Mouse (Mus musculus) neural tube, embryonic 14.5 days (tissue): ENCODE measurements around the gene Itm2b. TPM values are rescaled to one million over a fixed set of nuclear protein-coding genes. Genes with fewer than 3 reads are reported as not detected.

Experiments
- ATAC-seq: fragments of 200-750 bp; cut with Nextera tagmentation; 2 replicates; pipeline ENCODE4 v1.8.0; 2017; ENCODE audit warnings: low read depth, mild to moderate bottlenecking, moderate TSS enrichment, moderate library complexity
- H3K27ac ChIP-seq: fragments of 300-500 bp; sonication (generic); 2 replicates; pipeline ENCODE4 v1.5.1; 2014; ENCODE audit warnings: low read depth, mild to moderate bottlenecking, control low read depth, low read length, moderate library complexity, mixed read lengths
- H3K27me3 ChIP-seq: fragments of 300-500 bp; sonication (generic); 2 replicates; pipeline ENCODE4 v1.6.1; 2014; ENCODE audit warnings: low read length; ENCODE audit not compliant: control insufficient read depth, insufficient read depth
- H3K36me3 ChIP-seq: fragments of 300-500 bp; sonication (generic); 2 replicates; pipeline ENCODE4 v1.6.1; 2014; ENCODE audit warnings: low read length, mixed read lengths; ENCODE audit not compliant: control insufficient read depth, insufficient read depth
- H3K4me1 ChIP-seq: fragments of 300-500 bp; sonication (generic); 2 replicates; pipeline ENCODE4 v1.6.1; 2014; ENCODE audit warnings: low read length; ENCODE audit not compliant: control insufficient read depth, insufficient read depth
- H3K4me2 ChIP-seq: fragments of 300-500 bp; sonication (generic); 2 replicates; pipeline ENCODE4 v1.6.1; 2014; ENCODE audit warnings: mild to moderate bottlenecking, low read depth, low read length, control low read depth
- H3K4me3 ChIP-seq: fragments of 300-500 bp; sonication (generic); 2 replicates; pipeline ENCODE4 v1.5.1; 2014; ENCODE audit warnings: low read depth, low read length, control low read depth, mixed read lengths
- H3K9ac ChIP-seq: fragments of 300-500 bp; sonication (generic); replicated peaks from 2 replicates; pipeline ENCODE4 v1.6.1; 2014; ENCODE audit warnings: low read depth, mild to moderate bottlenecking, control low read depth, low read length, mixed read lengths
- H3K9me3 ChIP-seq: fragments of 300-500 bp; sonication (generic); 2 replicates; pipeline ENCODE4 v1.6.1; 2016; ENCODE audit warnings: low read length; ENCODE audit not compliant: control insufficient read depth
- WGBS: fragments of 180-500 bp; shearing (Covaris S2); extraction: QIAGEN DNeasy Blood & Tissue Kit; methylation state at CpG from one replicate; pipeline ENCODE4 v1.1.7; 2014; 5-methylcytosine and 5-hydroxymethylcytosine counted together
- polyA plus RNA-seq: library from polyadenylated mRNA; unstranded; fragments of >200 nt; fragmentation: Nextera tagmentation; extraction: Ambion mirVana; gene quantifications from 2 replicates; pipeline ENCODE4 v1.2.1, GENCODE M21; 2014

The Itm2b gene
- polyA plus RNA-seq, 1 experiment from 2014 or later = 720 TPM

DNA sequence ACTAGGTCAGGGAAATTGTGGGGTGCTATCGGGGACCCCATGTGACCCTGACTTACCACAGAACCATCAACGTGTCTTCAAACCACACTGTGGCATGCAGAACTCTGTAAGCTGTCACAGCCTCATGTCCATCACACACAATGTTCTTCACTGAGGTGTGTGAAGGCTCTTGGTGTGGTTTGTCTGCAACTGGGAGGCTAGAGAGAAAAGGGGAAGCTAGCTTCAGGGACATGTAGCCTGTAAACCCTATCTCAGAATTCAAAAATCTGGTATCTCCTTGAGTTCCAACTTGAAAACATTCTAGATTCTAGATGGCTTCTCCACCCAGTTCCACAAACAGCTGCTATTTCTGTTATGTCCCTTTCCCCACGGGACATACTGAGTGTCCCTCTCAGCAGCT lies 45.5 kb downstream of the Itm2b start:
- WGBS = 81% methylated on average over 3 of the region's 3 CpGs
- Histone ChIP-seq H3K4me2 (no peak overlapping the region), H3K9ac (no peak overlapping the region), H3K27ac (no peak overlapping the region), H3K9me3 (no peaks in the 10 kb centered on the region), H3K4me1 (no peaks in the 10 kb centered on the region), H3K4me3 (no peak overlapping the region), H3K36me3 (no peaks in the 10 kb centered on the region), H3K27me3 (no peaks in the 10 kb centered on the region)
- no peak for ATAC-seq

DNA sequence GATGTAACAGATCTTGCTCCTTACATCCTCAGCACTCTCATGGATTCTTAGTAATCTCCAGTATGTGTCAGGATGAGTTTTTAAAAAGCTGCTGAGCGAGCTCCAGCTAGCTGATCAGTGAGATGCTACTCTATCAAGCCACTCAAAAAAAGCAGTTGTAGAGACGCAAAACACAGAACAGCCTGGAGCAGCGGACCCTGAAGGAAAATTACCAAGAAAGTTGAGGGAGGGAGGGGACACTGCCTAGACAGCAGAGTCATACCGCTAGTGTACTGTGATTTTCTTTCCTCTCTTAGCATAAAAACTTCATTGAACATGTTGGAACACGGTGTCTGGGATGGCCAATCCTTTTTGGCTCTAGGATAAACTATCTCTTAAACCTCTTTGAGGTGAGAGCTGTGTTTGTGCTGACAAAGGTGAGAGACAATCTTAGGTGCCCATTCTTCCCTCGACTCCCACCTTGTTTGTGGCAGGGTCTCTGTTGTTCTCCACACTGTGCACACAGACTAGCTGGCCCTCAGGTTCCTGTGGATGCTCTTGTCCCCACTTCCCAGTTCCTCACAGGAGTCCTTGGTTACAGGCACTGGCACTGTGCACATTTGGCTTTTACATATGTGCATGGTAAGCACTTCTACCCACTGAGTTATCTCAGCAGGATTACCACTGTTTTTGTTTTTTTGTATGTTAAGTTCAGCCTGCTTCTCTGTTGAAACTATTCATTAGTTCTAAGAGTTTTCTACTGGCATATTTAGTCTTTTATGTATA lies 48.6 kb downstream of the Itm2b start:
- 80% methylated on average over 6 of the region's 6 CpGs for WGBS
- H3K9me3 ChIP-seq = no peaks in the 10 kb centered on the region
- no peak overlapping the region for H3K27ac ChIP-seq
- H3K4me3 ChIP-seq = no peak overlapping the region
- no peaks in the 10 kb centered on the region for H3K36me3 ChIP-seq
- no peak overlapping the region for H3K9ac ChIP-seq
- H3K4me1 ChIP-seq = no peaks in the 10 kb centered on the region
- no peak overlapping the region for H3K4me2 ChIP-seq
- no peaks in the 10 kb centered on the region for H3K27me3 ChIP-seq
- ATAC-seq = no peak

DNA sequence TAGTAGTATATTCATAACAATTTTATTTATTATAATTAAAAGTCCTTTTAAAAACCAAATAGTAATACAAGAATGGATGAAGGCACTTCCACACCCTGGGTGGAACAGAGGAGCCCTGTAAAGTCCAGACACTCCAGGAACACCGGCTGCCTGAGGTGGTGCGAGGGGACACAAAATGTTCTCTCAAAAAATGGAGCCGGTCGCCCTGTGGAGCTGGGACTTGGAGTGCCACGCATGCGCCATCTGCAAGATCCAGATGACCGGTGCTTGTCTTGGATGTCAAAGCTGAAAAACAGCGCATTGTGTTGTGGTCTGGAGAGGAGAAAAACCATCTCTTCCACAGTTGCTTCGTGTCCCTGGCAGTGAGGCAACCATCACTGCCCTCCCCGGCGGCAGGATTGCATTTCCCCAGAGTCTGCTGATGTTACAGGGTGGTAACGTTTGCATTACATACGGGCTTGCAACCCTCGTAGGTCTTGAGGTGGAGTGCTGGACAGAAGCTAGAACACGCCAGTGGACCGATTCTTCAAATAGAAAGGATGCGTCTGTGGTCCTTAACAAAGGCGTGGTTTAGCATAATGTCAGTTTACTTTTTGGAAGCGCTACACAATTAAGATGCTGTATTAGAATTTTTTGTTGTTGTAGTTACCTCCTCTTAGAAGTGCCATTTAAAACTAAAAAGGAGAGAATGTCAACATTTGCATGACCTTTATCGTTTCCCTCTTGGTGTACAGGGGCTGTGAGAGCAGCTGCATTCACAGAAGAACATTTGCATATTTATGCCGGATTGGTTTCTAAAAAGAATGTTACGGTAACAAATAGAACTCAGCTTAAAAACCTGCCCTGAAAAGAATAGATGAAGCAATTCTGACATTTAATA lies 49.9 kb downstream of the Itm2b start:
- ATAC-seq = no peak
- H3K27me3 ChIP-seq = no peaks in the 10 kb centered on the region
- H3K4me2 ChIP-seq = no peak overlapping the region; the same call in 1 of the 2 replicates
- H3K4me1 ChIP-seq = no peaks in the 10 kb centered on the region
- no peak overlapping the region for H3K4me3 ChIP-seq
- H3K9ac ChIP-seq = no peak overlapping the region
- H3K27ac ChIP-seq = no peak overlapping the region
- 65% methylated on average over 22 of the region's 22 CpGs for WGBS
- H3K9me3 ChIP-seq = no peaks in the 10 kb centered on the region
- H3K36me3 ChIP-seq = no peaks in the 10 kb centered on the region

DNA sequence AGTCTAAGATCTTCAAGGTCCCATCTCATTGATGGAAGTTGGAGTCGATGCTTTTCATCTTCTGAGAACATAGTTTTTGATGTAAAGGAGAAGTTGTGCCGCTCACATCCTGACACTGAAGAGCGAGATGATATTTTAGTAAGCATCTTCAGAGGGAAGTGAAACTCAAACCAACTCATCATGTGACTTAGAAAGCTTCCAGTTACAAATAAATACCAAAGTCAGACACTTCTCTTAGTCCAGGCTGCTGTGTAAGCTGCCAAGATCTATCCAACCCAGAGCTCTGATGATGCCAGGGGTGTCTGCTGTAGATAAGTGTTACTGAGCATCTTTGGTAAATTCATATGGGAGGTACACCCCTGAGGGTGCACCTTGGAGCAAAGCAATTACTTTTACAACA lies 51.2 kb downstream of the Itm2b start:
- Histone ChIP-seq H3K36me3 (no peaks in the 10 kb centered on the region), H3K9ac (no peak overlapping the region), H3K27me3 (no peaks in the 10 kb centered on the region), H3K27ac (no peak overlapping the region), H3K9me3 (no peaks in the 10 kb centered on the region), H3K4me3 (no peak overlapping the region), H3K4me1 (no peaks in the 10 kb centered on the region), H3K4me2 (no peak overlapping the region)
- WGBS = 95% methylated on average over 3 of the region's 3 CpGs
- no peak for ATAC-seq

DNA sequence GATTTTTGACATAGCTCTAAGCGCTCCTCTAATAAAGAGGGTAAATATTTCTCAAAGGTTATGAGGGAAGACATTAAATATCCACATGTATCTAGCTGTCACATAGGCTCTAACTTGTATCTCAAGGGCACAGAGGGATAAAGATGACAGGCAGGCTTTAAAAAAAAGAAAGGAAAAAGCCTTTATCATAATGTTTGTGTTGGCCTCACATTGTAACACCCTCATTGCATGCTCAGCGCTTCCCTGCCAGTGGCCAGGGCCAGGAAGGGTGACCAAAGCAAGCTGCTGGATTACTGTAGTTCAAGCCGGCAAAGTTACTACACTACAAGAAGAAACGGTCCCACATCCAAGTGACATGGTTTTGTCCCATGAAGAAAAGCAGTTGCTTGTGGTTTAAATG lies 53.7 kb downstream of the Itm2b start:
- H3K27me3 ChIP-seq = no peaks in the 10 kb centered on the region
- no peaks in the 10 kb centered on the region for H3K4me1 ChIP-seq
- H3K4me2 ChIP-seq = no peak overlapping the region
- H3K9ac ChIP-seq = no peak overlapping the region
- WGBS = 90% methylated on average over 4 of the region's 4 CpGs
- H3K27ac ChIP-seq = no peak overlapping the region
- H3K9me3 ChIP-seq = no peaks in the 10 kb centered on the region
- H3K4me3 ChIP-seq = no peak overlapping the region
- H3K36me3 ChIP-seq = no peaks in the 10 kb centered on the region
- ATAC-seq = no peak

DNA sequence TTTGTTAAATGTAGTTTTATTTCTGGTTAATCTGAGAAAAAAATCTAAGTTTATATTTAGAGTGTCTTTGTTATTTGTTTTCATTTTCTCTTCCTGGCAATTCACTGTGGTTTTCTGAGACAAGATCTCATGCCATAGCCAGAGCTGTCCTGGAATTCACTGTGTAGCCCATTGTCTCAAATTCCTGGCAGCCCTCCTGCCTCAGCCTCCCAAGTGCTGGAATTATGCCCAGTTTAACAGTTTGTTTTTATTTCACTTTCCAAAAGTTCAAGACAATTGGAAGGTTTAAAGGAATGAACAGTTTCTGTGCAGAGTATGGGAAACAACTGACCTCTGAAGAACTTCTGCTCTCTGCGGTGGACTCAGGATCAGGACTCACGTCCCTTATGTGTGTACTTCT lies 55.2 kb downstream of the Itm2b start:
- Histone ChIP-seq H3K27ac (no peak overlapping the region), H3K4me2 (no peak overlapping the region), H3K9ac (no peak overlapping the region), H3K27me3 (peaks cover 2% of the 10 kb centered on the region; the same call in 1 of the 2 replicates), H3K4me3 (no peak overlapping the region), H3K9me3 (no peaks in the 10 kb centered on the region), H3K4me1 (no peaks in the 10 kb centered on the region), H3K36me3 (no peaks in the 10 kb centered on the region)
- ATAC-seq = no peak
- 92% methylated on average over 2 of the region's 2 CpGs for WGBS

DNA sequence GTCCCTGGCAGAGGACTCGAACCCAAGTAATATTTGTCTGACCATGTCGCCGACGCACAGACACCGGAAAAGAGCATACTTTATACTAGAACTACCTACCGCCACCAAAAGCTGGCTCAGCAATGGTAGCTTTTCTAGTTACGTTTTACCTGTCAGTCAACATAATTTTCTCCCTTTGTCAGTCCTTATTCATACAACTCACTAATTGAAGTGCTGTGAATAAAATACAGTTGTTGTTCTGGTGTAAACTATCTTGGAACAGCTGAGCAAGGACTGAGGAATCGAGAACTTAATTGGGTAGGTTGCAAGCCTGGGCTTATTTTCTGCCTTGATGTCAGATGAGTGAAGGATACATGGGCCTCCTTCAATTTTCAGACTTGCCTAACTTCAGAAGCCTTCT lies 58.6 kb downstream of the Itm2b start:
- ATAC-seq = peak; percentile 25; the same call in 1 of the 2 replicates
- H3K36me3 ChIP-seq = no peaks in the 10 kb centered on the region
- peaks cover 2% of the 10 kb centered on the region; the same call in 1 of the 2 replicates for H3K27me3 ChIP-seq
- H3K4me3 ChIP-seq = peak overlapping the region; percentile 92
- peaks cover 6% of the 10 kb centered on the region; the same call in 1 of the 2 replicates for H3K4me1 ChIP-seq
- H3K4me2 ChIP-seq = peak overlapping the region; percentile 68
- H3K9me3 ChIP-seq = no peaks in the 10 kb centered on the region
- peak overlapping the region; percentile 96 for H3K27ac ChIP-seq
- H3K9ac ChIP-seq = peak overlapping the region; percentile 93
- 5% methylated on average over 8 of the region's 8 CpGs for WGBS

DNA sequence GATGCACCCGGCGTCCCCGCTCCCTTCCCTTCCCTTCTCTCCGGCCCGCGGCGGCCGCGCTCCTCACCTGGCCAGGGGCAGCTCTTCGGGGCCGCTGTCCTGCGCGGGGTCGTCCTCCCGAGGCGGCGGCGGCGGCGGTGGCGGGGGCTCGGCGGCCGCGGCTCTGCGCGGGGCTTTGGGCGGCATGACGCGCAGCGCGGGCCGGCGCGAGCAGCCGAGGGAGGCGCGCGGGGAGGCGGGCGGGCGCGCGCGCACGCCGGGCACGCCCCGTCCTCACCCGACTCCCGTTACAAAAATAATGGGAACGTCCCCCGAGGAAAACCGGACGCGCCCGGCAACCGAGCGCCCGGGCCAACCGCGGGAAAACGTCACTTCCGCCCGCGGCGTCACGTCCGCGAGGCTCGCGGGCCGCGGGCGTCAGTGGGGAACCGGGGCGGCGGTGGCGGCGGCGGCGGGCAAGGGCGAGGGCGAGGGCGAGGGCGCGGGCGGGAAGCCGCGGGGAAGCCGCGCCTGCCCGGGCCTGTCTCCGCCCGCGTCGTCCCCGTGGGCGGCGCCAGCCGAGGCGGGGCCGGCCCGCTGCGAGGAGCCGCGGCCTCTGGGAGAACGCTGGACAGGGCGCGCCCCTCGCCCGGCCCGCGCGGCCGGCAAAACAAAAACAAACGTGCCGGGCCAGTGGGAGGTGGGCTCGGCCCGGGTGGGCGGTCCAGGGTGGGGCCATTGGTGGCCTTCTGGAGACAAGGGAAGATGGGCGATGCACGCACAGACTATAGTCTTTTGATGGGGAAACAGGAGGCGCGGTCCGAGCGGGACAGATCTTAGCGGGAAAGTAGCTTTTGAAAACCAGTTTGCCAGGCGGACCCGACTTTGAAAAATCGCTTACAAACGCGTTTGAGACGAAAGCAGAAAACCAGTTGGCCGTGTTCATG lies 59.4 kb downstream of the Itm2b start, which contains the start of gene Rb1:
Rb1 (minus strand) TSS at position 367 of the 926 bp plus-strand sequence.
- Histone ChIP-seq H3K27me3 (peaks cover 2% of the 10 kb centered on the region; the same call in 1 of the 2 replicates), H3K9ac (peak within 1 kb of the TSS; percentile 93), H3K4me2 (peak within 1 kb of the TSS; percentile 68), H3K27ac (peak within 1 kb of the TSS; percentile 96), H3K9me3 (no peaks in the 10 kb centered on the region), H3K36me3 (no peaks in the 10 kb centered on the region), H3K4me1 (peaks cover 6% of the 10 kb centered on the region; the same call in 1 of the 2 replicates), H3K4me3 (peak within 1 kb of the TSS; percentile 92)
- under 1% methylated on average over 99 of the region's 135 CpGs for WGBS
- ATAC-seq = peak; percentile 88
